Mouse (Mus musculus): Measurements from ENCODE around the gene Tmem135.

DNA sequence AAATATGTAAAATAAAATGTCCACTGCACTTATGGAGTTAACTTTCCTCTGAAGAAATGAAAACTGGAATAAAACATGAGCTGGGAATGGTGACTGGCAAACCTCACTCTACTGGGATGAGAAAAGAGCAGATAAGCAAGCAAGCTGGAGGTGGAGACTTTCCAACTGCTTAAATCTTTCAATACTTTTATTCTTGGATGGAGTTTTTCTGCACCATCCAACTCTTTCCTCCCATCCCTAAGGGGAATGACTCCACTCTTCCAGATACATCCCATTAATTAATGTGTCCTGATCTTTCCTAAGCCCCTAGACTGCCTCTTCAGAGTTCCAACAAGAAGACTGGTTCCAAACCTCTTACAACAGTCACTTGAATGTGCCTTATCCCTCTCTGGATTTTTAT, 143.1 kb downstream of the Tmem135 start:
- TF ChIP-seq POLR2A (IDR thresholded peaks at IDR 0.05; ENCODE audit: low read depth, low read length): no peak
- no peak for TF ChIP-seq CTCF (IDR thresholded peaks at IDR 0.05; ENCODE audit: borderline replicate concordance, insufficient read depth, low read length)

Data from embryonic fibroblast, embryonic 13.5 days (primary cell).